8 mouse cellular contexts compared by ENCODE assay signal in genomic region chr8:3718559-3718958, GRCm38 (mm10). TPM values are rescaled to one million over a fixed set of nuclear protein-coding genes. Genes with fewer than 3 reads are reported as not detected.
DNase-seq lines count a peak whose midpoint lies in the region; ATAC-seq and TF ChIP-seq lines count a peak whose summit lies in the region.

No protein-coding gene starts in this region.

- peaks cover 6% of the 10 kb centered on the region; the same call in 1 of the 2 replicates for H3K36me3 ChIP-seq in liver, adult 2 months (ENCODE audit: control insufficient read depth, insufficient read depth, low read length)
- no peaks in the 10 kb centered on the region for H3K36me3 ChIP-seq in neural tube, embryonic 12.5 days
- no peaks in the 10 kb centered on the region for H3K36me3 ChIP-seq in testis, adult 2 months (ENCODE audit: control insufficient read depth, insufficient read depth, low read length)

- H3K27me3 ChIP-seq in liver, adult 2 months (ENCODE audit: control insufficient read depth, insufficient read depth, low read length), result no peaks in the 10 kb centered on the region
- no peaks in the 10 kb centered on the region for H3K27me3 ChIP-seq in neural tube, embryonic 12.5 days (replicated peaks)
- H3K27me3 ChIP-seq in testis, adult 2 months (ENCODE audit: control insufficient read depth, insufficient read depth, low read length), result no peaks in the 10 kb centered on the region

- H3K4me3 ChIP-seq in cortical plate, adult 2 months (ENCODE audit: insufficient read depth, low read length), result no peak overlapping the region
- H3K4me3 ChIP-seq in liver, adult 2 months (ENCODE audit: insufficient read depth, low read depth, low read length), result peak overlapping the region; percentile 37
- H3K4me3 ChIP-seq in neural tube, embryonic 12.5 days, result no peak overlapping the region
- H3K4me3 ChIP-seq in testis, adult 2 months (ENCODE audit: control insufficient read depth, low read depth, low read length), result peak overlapping the region; percentile 59; the same call in 1 of the 2 replicates

- H3K4me2 ChIP-seq in neural tube, embryonic 12.5 days (replicated peaks), result no peak overlapping the region

- no peak overlapping the region for H3K27ac ChIP-seq in cortical plate, adult 2 months (ENCODE audit: insufficient read depth, low read length)
- H3K27ac ChIP-seq in liver, adult 2 months (replicated peaks; ENCODE audit: insufficient read depth, low read depth, low read length), result peak overlapping the region; percentile 68
- H3K27ac ChIP-seq in neural tube, embryonic 12.5 days, result no peak overlapping the region
- H3K27ac ChIP-seq in testis, adult 2 months (ENCODE audit: control insufficient read depth, insufficient read depth, low read depth, low read length), result no peak overlapping the region

- H3K79me2 ChIP-seq in liver, adult 2 months (ENCODE audit: control insufficient read depth, insufficient read depth, low read length), result no peaks in the 10 kb centered on the region

- peak; percentile 65 for TF ChIP-seq CTCF in cortical plate, adult 2 months (IDR thresholded peaks at IDR 0.05; ENCODE audit: extremely low read depth, insufficient read depth, low read length)
- peak; percentile 99 for TF ChIP-seq CTCF in liver, adult 2 months (IDR thresholded peaks at IDR 0.05; ENCODE audit: low read depth, low read length)
- peak; percentile 100 for TF ChIP-seq CTCF in testis, adult 2 months (IDR thresholded peaks at IDR 0.05; ENCODE audit: control insufficient read depth, insufficient read depth, insufficient replicate concordance, low read depth, low read length)

- DNase-seq in 416B (ENCODE audit: low read depth), result peak; percentile 73
- peak; percentile 17 for DNase-seq in adipocyte (ENCODE audit: low spot score)
- peak; percentile 31 to 56 for DNase-seq in gastrocnemius, postnatal 36 days
- peak; percentile 74 for DNase-seq in kidney, adult 9 months
- peak; percentile 29 for DNase-seq in liver, adult 2 months (ENCODE audit: extremely low read depth, low read depth, low spot score)

- ATAC-seq in neural tube, embryonic 12.5 days (ENCODE audit: low FRiP score, low read depth), result peak; percentile 50; the same call in 1 of the 2 replicates

- TF ChIP-seq POLR2A in cortical plate, adult 2 months (IDR thresholded peaks at IDR 0.05; ENCODE audit: extremely low read depth, insufficient read depth, low read length), result no peak
- TF ChIP-seq POLR2A in liver, adult 2 months (IDR thresholded peaks at IDR 0.05; ENCODE audit: extremely low read depth, insufficient read depth, low read length), result 0 out of 2 replicates have a peak, but pooled peaks have one; percentile 11
- TF ChIP-seq POLR2A in testis, adult 2 months (IDR thresholded peaks at IDR 0.05; ENCODE audit: control insufficient read depth, low read depth, low read length), result no peak

- intact Hi-C loops in gastrocnemius, postnatal 36 days (cut with DNase I), result loop anchor here (10.0 kb wide), 1 partner anchor 236 kb away; the partner anchor contains the start of gene Cd209c

- no peaks in the 10 kb centered on the region for H3K4me1 ChIP-seq in cortical plate, adult 2 months (ENCODE audit: control insufficient read depth, insufficient read depth, low read length)
- 0 out of 2 replicates have a peak, but pooled peaks cover 3% of the 10 kb centered on the region for H3K4me1 ChIP-seq in liver, adult 2 months (ENCODE audit: control insufficient read depth, insufficient read depth, low read length)
- H3K4me1 ChIP-seq in neural tube, embryonic 12.5 days, result no peaks in the 10 kb centered on the region
- H3K4me1 ChIP-seq in testis, adult 2 months (ENCODE audit: control insufficient read depth, insufficient read depth, low read length), result peaks cover 13% of the 10 kb centered on the region

- WGBS in liver, adult 2 months, result 15% methylated on average over 14 of the region's 14 CpGs
- 15% methylated on average over 14 of the region's 14 CpGs for WGBS in neural tube, embryonic 12.5 days

- H3K9ac ChIP-seq in liver, adult 2 months (ENCODE audit: low read depth, low read length), result peak overlapping the region; percentile 40; the same call in 1 of the 2 replicates
- H3K9ac ChIP-seq in neural tube, embryonic 12.5 days, result no peak overlapping the region

- no peaks in the 10 kb centered on the region for H3K9me3 ChIP-seq in neural tube, embryonic 12.5 days

RNA-seq across cellular contexts. Expression of gene Clec4g, which starts 1.9 kb away (rescaled TPM):
- 0.13 and 0.15 TPM in 2 replicates for polyA plus RNA-seq in cortical plate, adult 2 months (2012; rRNA removed)
- total RNA-seq in gastrocnemius, postnatal 36 days (2021), result not detected
- 100 and 133 TPM in 2 replicates for total RNA-seq in liver, adult 2 months (2014; rRNA removed)
- polyA plus RNA-seq in liver, adult 2 months (2012; rRNA removed), result 48.9 and 57.7 TPM in 2 replicates
- not detected in 2 replicates for polyA plus RNA-seq in neural tube, embryonic 12.5 days (2016; fragmentation: Nextera tagmentation; extraction: Ambion mirVana)
- polyA plus RNA-seq in testis, adult 2 months (2012; rRNA removed), result 17.6 and 42.1 TPM in 2 replicates

RNA-seq across cellular contexts. Expression of gene Fcer2a, which starts 24.6 kb away (rescaled TPM):
- polyA plus RNA-seq in cortical plate, adult 2 months (2012; rRNA removed), result 0.08 and 0.23 TPM in 2 replicates
- total RNA-seq in gastrocnemius, postnatal 36 days (2021), result not detected
- 0.09 and 0.27 TPM in 2 replicates for total RNA-seq in liver, adult 2 months (2014; rRNA removed)
- 0.49 and 0.51 TPM in 2 replicates for polyA plus RNA-seq in liver, adult 2 months (2012; rRNA removed)
- polyA plus RNA-seq in neural tube, embryonic 12.5 days (2016; fragmentation: Nextera tagmentation; extraction: Ambion mirVana), result 0.30 and 0.41 TPM in 2 replicates
- polyA plus RNA-seq in testis, adult 2 months (2012; rRNA removed), result 0.12 and 0.23 TPM in 2 replicates

RNA-seq across cellular contexts. Expression of gene Cd209a, which starts 30.2 kb away (rescaled TPM):
- 0.17 and 0.32 TPM in 2 replicates for polyA plus RNA-seq in cortical plate, adult 2 months (2012; rRNA removed)
- under 1 TPM; 0.22 to 0.31 TPM for total RNA-seq in gastrocnemius, postnatal 36 days (2021)
- total RNA-seq in liver, adult 2 months (2014; rRNA removed), result 0.09 and 0.40 TPM in 2 replicates
- 0.28 and 0.41 TPM in 2 replicates for polyA plus RNA-seq in liver, adult 2 months (2012; rRNA removed)
- not detected in 2 replicates for polyA plus RNA-seq in neural tube, embryonic 12.5 days (2016; fragmentation: Nextera tagmentation; extraction: Ambion mirVana)
- 0.08 TPM in 1 of 2 replicates, not detected in the other for polyA plus RNA-seq in testis, adult 2 months (2012; rRNA removed)

RNA-seq across cellular contexts. Expression of gene Trappc5, which starts 42.5 kb away (rescaled TPM):
- 32.7 and 33.4 TPM in 2 replicates for polyA plus RNA-seq in cortical plate, adult 2 months (2012; rRNA removed)
- 10 to 100 TPM; 16.3 to 16.8 TPM for total RNA-seq in gastrocnemius, postnatal 36 days (2021)
- 15.3 and 18.3 TPM in 2 replicates for total RNA-seq in liver, adult 2 months (2014; rRNA removed)
- polyA plus RNA-seq in liver, adult 2 months (2012; rRNA removed), result 22.5 and 25.0 TPM in 2 replicates
- 44.5 and 45.6 TPM in 2 replicates for polyA plus RNA-seq in neural tube, embryonic 12.5 days (2016; fragmentation: Nextera tagmentation; extraction: Ambion mirVana)
- 13.6 TPM in 2 replicates for polyA plus RNA-seq in testis, adult 2 months (2012; rRNA removed)

RNA-seq across cellular contexts. Expression of gene Fcor, which starts 46.4 kb away (rescaled TPM):
- polyA plus RNA-seq in cortical plate, adult 2 months (2012; rRNA removed), result 19.6 and 23.0 TPM in 2 replicates
- not detected for total RNA-seq in gastrocnemius, postnatal 36 days (2021)
- 1.9 and 2.6 TPM in 2 replicates for total RNA-seq in liver, adult 2 months (2014; rRNA removed)
- 1.1 and 5.7 TPM in 2 replicates for polyA plus RNA-seq in liver, adult 2 months (2012; rRNA removed)
- 7.1 and 8.0 TPM in 2 replicates for polyA plus RNA-seq in neural tube, embryonic 12.5 days (2016; fragmentation: Nextera tagmentation; extraction: Ambion mirVana)
- 0.45 and 0.59 TPM in 2 replicates for polyA plus RNA-seq in testis, adult 2 months (2012; rRNA removed)

Comparison
In these comparisons a context has a peak if more than half of its experiments do, and no peak if none do; other contexts are left out.
1. DNase-seq: peak in every context shown above with its lines; median percentile 74 in kidney, adult 9 months; 73 in 416B; 44 in gastrocnemius, postnatal 36 days; 29 in liver, adult 2 months; 17 in adipocyte.
2. H3K4me3 ChIP-seq: peak in liver, adult 2 months (single experiment) and testis, adult 2 months (single experiment); none in cortical plate, adult 2 months (single experiment) and neural tube, embryonic 12.5 days (single experiment).
3. RNA of gene Clec4g, which starts 1.9 kb away (polyA plus RNA-seq): 48.9 to 57.7 TPM in liver, adult 2 months and 17.6 to 42.1 TPM in testis, adult 2 months; 0.13 to 0.15 TPM in cortical plate, adult 2 months and not detected in neural tube, embryonic 12.5 days; every median in the first group is over 10 times any median in the second.
4. Peak in every context shown above with its lines, with median percentiles within 50 percentile points of each other: CTCF ChIP-seq.